Mouse (Mus musculus): Measurements from ENCODE around the gene Cyp46a1. TPM values are rescaled to one million over a fixed set of nuclear protein-coding genes. Genes with fewer than 3 reads are reported as not detected.
A peak's percentile ranks its signal among the peaks of the same experiment; 100 is the strongest.

Gene Cyp46a1
- polyA plus RNA-seq, 1 experiment from 2014 or later = 0.41 TPM

DNA sequence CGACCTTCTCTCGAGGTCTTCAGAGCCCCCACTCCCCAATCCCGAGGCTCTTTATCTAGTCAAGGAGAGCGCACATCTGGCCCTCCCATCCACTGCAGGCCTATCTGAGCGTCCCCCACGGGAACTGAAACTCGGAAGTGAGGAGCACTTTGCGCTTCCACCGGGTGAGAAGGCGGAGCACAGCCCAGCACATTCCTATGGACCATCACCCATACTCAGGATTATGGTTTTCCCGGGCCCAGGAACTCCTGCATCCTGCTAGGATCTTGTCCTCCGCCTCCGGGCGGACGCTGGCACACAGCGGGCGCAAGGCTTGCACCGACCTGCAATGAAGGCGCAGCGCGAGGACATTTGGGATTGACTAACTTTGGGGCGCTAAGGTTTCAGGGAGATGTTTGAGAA is 699 bp upstream of the Cyp46a1 start:
- no peak overlapping the region for H3K27ac ChIP-seq
- DNase-seq = no peak
- peak overlapping the region; percentile 86 for H3K4me2 ChIP-seq
- H3K4me3 ChIP-seq (replicated peaks) = peak overlapping the region; percentile 59
- peak; percentile 43 for ATAC-seq (ENCODE audit: low read depth)
- 0 out of 2 replicates have a peak overlapping the region, but pooled peaks have one; percentile 29 for H3K9ac ChIP-seq
- peaks cover 87% of the 10 kb centered on the region for H3K27me3 ChIP-seq
- H3K36me3 ChIP-seq = no peaks in the 10 kb centered on the region
- H3K4me1 ChIP-seq (replicated peaks) = peaks cover 18% of the 10 kb centered on the region
- H3K9me3 ChIP-seq (replicated peaks) = no peaks in the 10 kb centered on the region
- under 1% methylated on average over 22 of the region's 22 CpGs for WGBS (ENCODE audit: insufficient replicate concordance)

DNA sequence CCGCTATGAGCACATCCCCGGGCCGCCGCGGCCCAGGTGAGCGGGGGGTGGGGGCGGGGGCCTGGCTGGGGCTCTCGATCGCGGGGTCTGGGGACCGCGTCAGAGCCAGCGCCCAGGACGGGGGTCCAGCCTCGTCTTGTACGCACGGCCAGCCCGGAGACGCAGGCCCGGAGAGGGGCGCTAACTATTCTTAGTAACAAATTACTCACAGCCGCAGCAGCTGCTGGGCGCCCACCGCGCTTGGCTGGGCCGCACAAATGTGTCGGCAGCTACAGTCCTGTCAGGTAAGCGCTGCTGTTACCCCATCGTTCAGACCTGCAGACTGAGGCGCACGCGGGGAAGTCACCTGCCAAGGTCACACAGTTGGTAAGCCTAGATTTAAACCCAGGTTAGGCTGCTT is 348 bp downstream of the Cyp46a1 start:
- peak overlapping the region; percentile 86 for H3K4me2 ChIP-seq
- H3K9ac ChIP-seq = peak overlapping the region; percentile 59
- DNase-seq (no peak), ATAC-seq (ENCODE audit: low read depth) (no peak; the same call in none of the 2 replicates)
- H3K27ac ChIP-seq = no peak overlapping the region
- peaks cover 79% of the 10 kb centered on the region for H3K27me3 ChIP-seq
- peak overlapping the region; percentile 59 for H3K4me3 ChIP-seq (replicated peaks)
- no peaks in the 10 kb centered on the region for H3K9me3 ChIP-seq (replicated peaks)
- WGBS (ENCODE audit: insufficient replicate concordance) = 2% methylated on average over 27 of the region's 32 CpGs
- no peaks in the 10 kb centered on the region for H3K36me3 ChIP-seq
- peaks cover 18% of the 10 kb centered on the region for H3K4me1 ChIP-seq (replicated peaks)

DNA sequence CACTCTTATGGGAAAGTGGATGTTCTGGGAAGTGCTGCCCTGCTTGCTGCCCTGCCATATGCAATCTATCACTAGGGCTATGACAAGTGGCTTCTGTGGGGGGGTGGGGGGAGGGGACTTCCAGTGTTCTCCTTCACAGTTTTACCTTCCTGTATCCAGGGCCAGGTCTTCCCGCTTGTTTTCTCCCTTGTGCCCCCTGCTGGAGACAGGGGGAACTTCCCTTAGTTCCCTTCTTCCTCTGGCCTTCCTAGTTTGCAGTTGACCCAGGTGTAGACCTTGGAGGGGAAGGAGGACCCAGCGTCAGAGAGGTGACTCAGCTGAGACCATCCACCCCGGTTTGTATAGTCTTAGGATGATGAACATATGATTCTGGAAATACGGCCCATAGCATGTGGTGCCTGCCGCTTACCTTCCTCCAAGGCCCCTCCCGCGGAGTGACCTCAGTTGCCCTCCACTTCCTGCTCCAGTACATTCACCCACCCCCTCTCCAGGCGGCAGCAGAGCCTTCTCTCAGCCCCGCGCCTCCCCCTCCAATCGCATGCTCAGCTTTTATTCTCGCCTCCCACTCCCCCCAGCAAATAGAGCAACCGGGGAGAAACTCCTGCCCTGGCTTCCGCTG is 4.5 kb downstream of the Cyp46a1 start:
- Histone ChIP-seq H3K4me1 (replicated peaks) (peaks cover 11% of the 10 kb centered on the region), H3K9me3 (replicated peaks) (no peaks in the 10 kb centered on the region), H3K9ac (no peak overlapping the region), H3K4me2 (no peak overlapping the region), H3K27me3 (peaks cover 43% of the 10 kb centered on the region), H3K36me3 (no peaks in the 10 kb centered on the region), H3K4me3 (replicated peaks) (no peak overlapping the region), H3K27ac (no peak overlapping the region)
- DNase-seq = no peak
- WGBS (ENCODE audit: insufficient replicate concordance) = 18% methylated on average over 14 of the region's 14 CpGs
- ATAC-seq (ENCODE audit: low read depth) = no peak

DNA sequence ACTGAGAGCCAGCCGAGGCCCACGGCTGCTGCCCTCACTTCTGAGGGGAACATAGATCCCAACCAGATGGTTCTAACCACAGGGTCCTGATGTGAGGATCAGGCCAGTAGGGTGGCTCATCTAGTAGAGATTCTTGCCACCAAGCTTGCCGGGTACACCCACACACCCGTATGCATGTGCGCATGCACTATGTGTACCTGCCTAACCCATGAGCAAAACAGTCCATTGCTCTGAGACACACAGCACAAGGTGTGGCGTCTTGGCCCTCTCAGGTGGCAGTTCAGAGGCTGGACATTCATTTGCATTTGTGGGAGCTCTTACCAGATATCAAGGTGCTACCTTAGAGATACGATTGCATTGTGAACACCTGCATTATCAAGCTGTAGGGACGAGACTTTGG is 14.0 kb downstream of the Cyp46a1 start:
- Histone ChIP-seq H3K4me2 (no peak overlapping the region), H3K27me3 (peaks cover 35% of the 10 kb centered on the region), H3K9ac (no peak overlapping the region), H3K27ac (no peak overlapping the region), H3K9me3 (replicated peaks) (no peaks in the 10 kb centered on the region), H3K36me3 (no peaks in the 10 kb centered on the region), H3K4me1 (replicated peaks) (no peaks in the 10 kb centered on the region), H3K4me3 (replicated peaks) (no peak overlapping the region)
- DNase-seq (no peak), ATAC-seq (ENCODE audit: low read depth) (no peak)
- 61% methylated on average over 8 of the region's 8 CpGs for WGBS (ENCODE audit: insufficient replicate concordance)

DNA sequence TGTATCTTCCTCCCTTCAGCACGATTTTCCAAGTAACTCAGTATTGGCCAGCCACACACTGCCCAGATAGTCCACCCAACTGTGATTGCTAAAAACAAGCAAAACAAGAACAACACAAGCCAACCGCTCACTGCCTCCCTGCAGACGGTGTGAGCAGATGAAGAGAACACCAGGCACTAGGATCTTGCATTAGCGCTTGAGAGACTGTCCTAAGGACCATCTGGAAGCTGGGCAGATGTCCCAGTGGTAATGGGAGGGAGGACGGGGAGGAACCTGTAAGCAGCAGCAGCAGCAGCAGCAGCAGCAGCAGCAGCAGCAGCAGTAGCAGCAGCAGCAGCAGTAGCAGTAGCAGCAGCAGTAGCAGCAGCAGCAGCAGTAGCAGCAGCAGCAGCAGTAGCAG is 14.8 kb downstream of the Cyp46a1 start:
- H3K9me3 ChIP-seq (replicated peaks) = no peaks in the 10 kb centered on the region
- H3K27ac ChIP-seq = no peak overlapping the region
- H3K27me3 ChIP-seq = peaks cover 44% of the 10 kb centered on the region
- no peak for ATAC-seq (ENCODE audit: low read depth)
- no peaks in the 10 kb centered on the region for H3K4me1 ChIP-seq (replicated peaks)
- H3K9ac ChIP-seq = no peak overlapping the region
- WGBS (ENCODE audit: insufficient replicate concordance) = 48% methylated on average over 5 of the region's 5 CpGs
- H3K4me2 ChIP-seq = no peak overlapping the region
- H3K36me3 ChIP-seq = no peaks in the 10 kb centered on the region
- H3K4me3 ChIP-seq (replicated peaks) = no peak overlapping the region
- no peak for DNase-seq

DNA sequence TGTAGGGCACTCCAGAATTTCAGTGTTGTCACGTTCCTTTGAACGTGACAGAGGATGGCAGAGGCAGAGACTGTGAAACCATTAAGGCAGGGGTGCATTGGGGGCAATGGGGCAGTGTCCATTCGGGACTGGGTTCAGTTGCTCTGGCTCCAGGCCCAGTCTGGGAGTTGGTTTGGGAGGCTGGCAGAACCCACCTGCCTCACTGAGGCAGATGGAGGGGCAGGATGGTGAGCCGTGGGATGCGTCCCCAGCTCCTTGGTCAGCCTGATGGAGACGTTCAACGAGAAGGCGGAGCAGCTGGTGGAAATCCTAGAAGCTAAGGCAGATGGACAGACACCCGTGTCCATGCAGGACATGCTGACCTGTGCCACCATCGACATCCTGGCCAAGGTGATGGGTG is 16.8 kb downstream of the Cyp46a1 start:
- Histone ChIP-seq H3K4me3 (replicated peaks) (no peak overlapping the region), H3K27ac (no peak overlapping the region), H3K9me3 (replicated peaks) (peaks cover 3% of the 10 kb centered on the region; the same call in 1 of the 2 replicates), H3K36me3 (no peaks in the 10 kb centered on the region), H3K4me2 (no peak overlapping the region), H3K9ac (no peak overlapping the region), H3K4me1 (replicated peaks) (no peaks in the 10 kb centered on the region), H3K27me3 (peaks cover 50% of the 10 kb centered on the region)
- ATAC-seq (ENCODE audit: low read depth) (no peak), DNase-seq (no peak)
- 69% methylated on average over 10 of the region's 10 CpGs for WGBS (ENCODE audit: insufficient replicate concordance)

DNA sequence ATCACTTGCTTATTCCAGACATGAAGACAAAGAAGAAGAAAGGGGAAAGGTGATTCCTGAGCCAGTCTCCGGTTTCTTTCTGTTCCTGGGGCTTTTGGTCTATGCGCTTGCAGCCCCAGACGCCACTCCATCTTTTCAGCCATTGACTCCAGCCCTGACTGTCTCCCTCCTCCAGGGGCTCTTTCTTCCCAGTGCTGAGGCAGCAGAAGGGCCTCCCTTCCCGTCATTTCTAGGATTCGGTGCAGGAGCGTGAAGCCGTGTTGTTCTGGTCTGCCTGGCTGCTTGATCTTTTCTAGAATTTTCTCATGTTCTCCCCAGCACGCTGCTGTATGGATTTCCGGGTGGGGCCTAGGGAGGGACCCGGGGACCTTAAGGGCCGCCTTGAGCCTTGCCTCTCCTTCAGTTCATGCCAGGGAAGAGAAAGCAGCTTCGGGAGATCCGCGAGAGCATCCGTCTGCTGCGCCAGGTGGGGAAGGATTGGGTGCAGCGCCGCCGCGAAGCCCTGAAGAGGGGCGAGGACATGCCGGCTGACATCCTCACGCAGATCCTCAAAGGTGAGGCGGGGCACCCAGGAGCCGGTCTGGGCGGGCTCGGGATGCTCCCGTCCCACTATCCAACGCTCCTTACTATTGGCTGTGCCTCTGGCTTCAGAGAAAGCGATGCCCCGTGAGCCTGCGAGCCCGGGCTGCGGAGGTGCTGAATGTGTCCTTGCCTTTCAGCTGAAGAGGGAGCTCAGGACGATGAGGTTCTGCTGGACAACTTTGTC is 18.4 kb downstream of the Cyp46a1 start:
- Histone ChIP-seq H3K36me3 (no peaks in the 10 kb centered on the region), H3K4me2 (no peak overlapping the region), H3K27me3 (peaks cover 50% of the 10 kb centered on the region), H3K9ac (no peak overlapping the region), H3K9me3 (replicated peaks) (peaks cover 4% of the 10 kb centered on the region; the same call in 1 of the 2 replicates), H3K4me3 (replicated peaks) (no peak overlapping the region), H3K4me1 (replicated peaks) (no peaks in the 10 kb centered on the region), H3K27ac (no peak overlapping the region)
- 8% methylated on average over 35 of the region's 35 CpGs for WGBS (ENCODE audit: insufficient replicate concordance)
- DNase-seq (no peak), ATAC-seq (ENCODE audit: low read depth) (no peak)

DNA sequence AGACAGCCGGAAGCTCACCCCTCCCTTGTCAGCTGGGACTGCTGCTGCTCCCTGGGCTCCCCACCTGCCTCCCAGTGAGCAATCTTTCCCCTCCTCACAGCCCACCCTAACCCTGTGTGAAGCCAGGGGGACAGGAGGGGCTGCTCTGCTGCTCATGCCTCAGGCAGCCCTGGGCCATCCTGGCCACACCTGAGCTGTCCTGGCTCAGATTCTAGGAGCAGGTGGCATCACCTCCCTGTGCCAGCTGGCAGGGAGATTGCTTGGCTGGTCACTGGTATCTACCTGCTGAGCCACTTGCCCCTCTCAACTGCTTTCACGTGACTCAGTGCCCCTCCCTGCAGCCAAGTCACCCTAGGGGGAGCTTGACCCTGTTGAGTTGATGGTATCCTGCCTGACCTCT is 20.1 kb downstream of the Cyp46a1 start:
- 39% methylated on average over 2 of the region's 2 CpGs for WGBS (ENCODE audit: insufficient replicate concordance)

DNA sequence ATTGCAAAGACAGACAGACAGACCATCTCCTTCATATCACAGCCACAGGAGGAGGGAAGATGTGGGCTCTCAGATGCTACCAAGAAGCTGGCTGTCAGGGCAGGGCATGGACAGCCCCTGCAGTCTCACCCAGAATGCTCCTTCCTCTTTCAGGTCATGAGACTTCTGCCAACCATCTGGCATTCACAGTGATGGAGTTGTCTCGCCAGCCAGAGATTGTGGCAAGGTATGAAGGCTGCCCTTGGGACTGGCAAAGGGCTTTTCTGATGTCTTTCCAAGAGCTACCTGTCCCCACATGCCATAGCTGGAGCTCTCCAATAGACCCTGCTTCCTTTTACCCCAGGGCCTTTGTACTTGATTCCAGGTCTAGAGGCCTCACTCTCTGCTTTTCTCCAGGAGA is 21.1 kb downstream of the Cyp46a1 start:
- Histone ChIP-seq H3K4me3 (replicated peaks) (no peak overlapping the region), H3K9ac (no peak overlapping the region), H3K4me1 (replicated peaks) (no peaks in the 10 kb centered on the region), H3K27me3 (peaks cover 41% of the 10 kb centered on the region), H3K36me3 (no peaks in the 10 kb centered on the region), H3K27ac (no peak overlapping the region), H3K9me3 (replicated peaks) (peaks cover 4% of the 10 kb centered on the region; the same call in 1 of the 2 replicates), H3K4me2 (no peak overlapping the region)
- no peak for DNase-seq
- WGBS (ENCODE audit: insufficient replicate concordance) = 39% methylated on average over 1 of the region's 1 CpGs
- ATAC-seq (ENCODE audit: low read depth) = no peak

More for the DNA sequence above, 20.1 kb downstream of the Cyp46a1 start:
- peaks cover 4% of the 10 kb centered on the region; the same call in 1 of the 2 replicates for H3K9me3 ChIP-seq (replicated peaks)
- no peak overlapping the region for H3K9ac ChIP-seq
- H3K4me3 ChIP-seq (replicated peaks) = no peak overlapping the region
- DNase-seq = no peak
- H3K36me3 ChIP-seq = no peaks in the 10 kb centered on the region
- H3K4me2 ChIP-seq = no peak overlapping the region
- H3K27ac ChIP-seq = no peak overlapping the region
- H3K27me3 ChIP-seq = peaks cover 50% of the 10 kb centered on the region
- ATAC-seq (ENCODE audit: low read depth) = no peak
- H3K4me1 ChIP-seq (replicated peaks) = no peaks in the 10 kb centered on the region

DNA sequence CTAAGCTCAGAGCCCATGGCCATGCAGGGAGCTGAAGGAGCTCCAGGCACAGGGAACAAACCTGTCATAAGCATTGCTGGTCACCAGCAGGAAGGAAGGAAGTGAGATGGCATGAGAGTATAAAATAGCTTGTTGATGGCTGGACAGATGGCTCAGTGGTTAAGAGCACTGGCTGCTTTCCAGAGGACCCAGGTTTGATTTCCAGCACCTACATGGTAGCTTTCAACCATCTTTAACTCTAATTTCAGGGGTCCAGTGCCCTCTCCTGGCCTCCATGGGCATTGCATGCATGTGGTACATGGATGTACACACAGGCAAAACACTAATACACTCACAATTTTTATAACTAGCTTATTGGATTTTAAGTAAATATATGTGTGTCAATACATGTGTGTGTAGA is 21.8 kb downstream of the Cyp46a1 start:
- H3K27me3 ChIP-seq = peaks cover 36% of the 10 kb centered on the region
- H3K27ac ChIP-seq = no peak overlapping the region

DNA sequence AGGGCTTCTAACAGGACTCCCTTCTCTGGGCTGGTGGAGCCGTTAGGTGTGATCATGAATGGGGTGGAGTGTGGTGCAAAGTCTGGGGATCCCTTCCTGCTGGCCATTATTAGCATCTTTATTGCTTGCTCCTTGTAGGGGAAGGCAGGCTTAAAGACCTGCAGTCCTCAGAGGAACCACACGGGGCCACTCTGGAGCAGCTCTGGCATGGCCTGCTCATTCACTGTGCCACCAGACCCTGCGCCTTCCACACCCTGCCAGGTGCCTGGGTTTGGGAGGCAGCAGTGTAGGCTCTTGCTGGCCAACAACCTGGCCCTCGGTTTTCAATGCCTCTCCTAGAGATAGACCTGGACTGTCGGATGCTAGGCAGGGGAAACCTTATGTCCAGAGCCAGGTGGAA is 29.6 kb downstream of the Cyp46a1 start:
- WGBS (ENCODE audit: insufficient replicate concordance) = 5% methylated on average over 5 of the region's 5 CpGs
- 0 out of 2 replicates have a peak, but pooled peaks have one; percentile 40 for ATAC-seq (ENCODE audit: low read depth)
- Histone ChIP-seq H3K36me3 (no peaks in the 10 kb centered on the region), H3K9ac (no peak overlapping the region), H3K4me1 (replicated peaks) (no peaks in the 10 kb centered on the region), H3K27me3 (no peaks in the 10 kb centered on the region), H3K9me3 (replicated peaks) (no peaks in the 10 kb centered on the region), H3K4me3 (replicated peaks) (no peak overlapping the region), H3K4me2 (no peak overlapping the region), H3K27ac (no peak overlapping the region)
- DNase-seq = peak; percentile 28

More for the DNA sequence above, 21.8 kb downstream of the Cyp46a1 start:
- DNase-seq (no peak), ATAC-seq (ENCODE audit: low read depth) (no peak)
- H3K9me3 ChIP-seq (replicated peaks) = peaks cover 4% of the 10 kb centered on the region; the same call in 1 of the 2 replicates
- no peak overlapping the region for H3K9ac ChIP-seq
- H3K4me1 ChIP-seq (replicated peaks) = no peaks in the 10 kb centered on the region
- H3K4me3 ChIP-seq (replicated peaks) = no peak overlapping the region
- no peaks in the 10 kb centered on the region for H3K36me3 ChIP-seq
- H3K4me2 ChIP-seq = no peak overlapping the region
